Mouse (Mus musculus) brain, embryonic 14.5 days (tissue): ENCODE data around the gene Zfp946.

Experiments used
- CTCF ChIP-seq: fragments of 200-500 bp; IDR thresholded peaks from 2 replicates; pipeline ENCODE4 v1.5.1; 2012; ENCODE audit warnings: inconsistent platforms, mild to moderate bottlenecking, moderate library complexity, borderline replicate concordance; ENCODE audit not compliant: insufficient read depth, insufficient read length; ENCODE audit errors: extremely low read depth
- POLR2A ChIP-seq: fragments of 200-500 bp; IDR thresholded peaks from 2 replicates; pipeline ENCODE4 v1.6.1; 2012; ENCODE audit warnings: mild to moderate bottlenecking, inconsistent platforms, borderline replicate concordance; ENCODE audit not compliant: poor library complexity, insufficient read depth, insufficient read length, severe bottlenecking; ENCODE audit errors: extremely low read depth

DNA sequence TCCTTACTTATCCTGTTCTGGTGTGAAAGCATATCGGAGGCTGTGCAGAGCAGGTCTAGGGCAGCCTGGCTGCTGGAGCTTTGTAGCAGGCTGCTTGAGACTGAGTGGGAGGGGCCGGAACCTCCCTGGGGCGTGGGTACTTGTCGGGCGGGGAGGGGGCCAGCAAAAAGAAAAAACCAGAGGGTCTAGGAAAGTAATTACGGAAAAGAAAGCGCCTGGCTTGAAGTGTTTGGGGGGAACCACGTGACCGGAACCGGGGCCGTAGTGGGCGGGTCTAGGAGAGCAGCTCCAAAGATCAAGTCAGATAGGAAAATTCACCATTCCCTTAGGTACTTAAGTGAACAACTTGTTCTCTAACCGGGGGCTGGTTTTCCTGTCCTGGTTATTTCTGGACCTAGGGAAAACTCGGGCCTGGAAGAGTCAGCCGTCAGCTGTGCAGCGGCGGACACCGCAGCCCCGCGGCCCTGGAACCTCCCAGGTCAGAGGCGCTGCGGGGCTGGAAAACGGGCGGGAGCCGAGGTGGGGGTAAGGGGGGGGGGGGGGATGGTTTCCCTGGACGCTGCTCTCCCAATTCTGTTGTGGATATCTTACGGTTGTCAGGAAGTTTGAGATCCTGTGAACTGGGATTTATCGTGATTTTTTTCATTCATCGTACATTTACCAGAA is at the start of gene Zfp946:
- TF ChIP-seq POLR2A (peak; percentile 40; the same call in 1 of the 2 replicates), CTCF (no peak)
